Mouse (Mus musculus): ENCODE measurements around the gene Acsbg1.
A peak's percentile ranks its signal among the peaks of the same experiment; 100 is the strongest.
"Not testable (repeated sequence)": the region's sequence is repeated elsewhere in the genome, so short reads cannot be mapped to it uniquely, and the experiment has no call there.

Gene Acsbg1

GRCm38 (mm10) chr9:54661605-54662377 lies at the start of gene Acsbg1:
TSS of gene Acsbg1 (minus strand) at chr9:54661870.
- no peak for DNase-seq (ENCODE audit: low read depth, low spot score)

DNA sequence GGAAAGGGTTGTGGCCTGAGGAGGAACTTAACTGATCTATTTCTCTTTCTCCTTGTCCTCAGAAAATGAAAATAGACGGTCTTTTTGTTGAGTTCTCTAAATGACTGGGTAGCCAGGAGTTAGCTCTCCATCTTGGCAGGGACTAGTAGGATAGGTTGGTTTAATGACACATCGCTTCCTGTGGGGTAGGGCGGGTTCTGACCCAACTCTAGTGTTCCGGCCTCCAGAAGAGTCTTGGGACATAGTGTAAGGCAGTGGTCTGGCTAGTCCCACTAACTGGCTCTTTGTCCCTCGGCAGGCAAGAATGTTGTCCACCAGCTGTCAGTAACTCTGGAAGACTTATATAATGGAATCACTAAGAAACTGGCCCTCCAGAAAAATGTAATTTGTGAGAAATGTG lies 46.4 kb upstream of the Acsbg1 start:
- no peak for DNase-seq (ENCODE audit: low read depth, low spot score)

DNA sequence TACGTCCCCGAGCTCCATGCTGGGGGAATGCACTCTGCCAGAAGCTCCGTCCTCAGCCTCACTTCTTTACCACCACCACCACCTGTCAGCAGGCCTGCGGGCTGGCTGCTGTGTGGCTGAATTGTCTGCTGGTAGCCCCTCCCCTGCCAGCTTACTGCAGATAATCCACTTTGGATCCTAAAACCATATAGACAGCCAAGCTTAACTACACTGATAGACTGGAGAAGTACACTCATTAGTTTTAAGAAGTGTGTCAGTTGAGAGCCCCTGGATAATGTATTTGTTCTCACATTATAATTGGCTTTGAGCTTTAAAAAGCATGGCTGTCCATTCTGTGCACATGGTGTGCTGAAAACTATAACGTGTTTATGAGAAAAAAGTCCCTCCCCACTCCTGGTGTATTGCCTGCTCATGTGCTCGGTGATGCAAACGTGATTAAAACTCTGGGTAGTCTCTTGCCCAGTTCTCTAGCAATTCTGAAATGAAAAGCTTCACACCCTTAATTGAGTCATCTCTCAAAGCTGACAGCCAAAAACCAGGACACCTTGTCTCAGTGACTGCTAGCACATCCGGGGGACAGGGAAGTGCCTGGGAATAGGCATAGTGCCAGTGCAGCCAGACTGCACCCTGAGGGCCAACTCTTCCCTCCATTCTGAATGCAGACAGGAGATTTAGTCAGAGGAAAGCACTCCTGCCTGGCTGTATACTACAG lies 45.8 kb upstream of the Acsbg1 start:
- no peak for DNase-seq (ENCODE audit: low read depth, low spot score)

GRCm38 (mm10) chr9:54705561-54705960 lies 43.9 kb upstream of the Acsbg1 start:
- DNase-seq (ENCODE audit: low read depth, low spot score) = no peak

DNA sequence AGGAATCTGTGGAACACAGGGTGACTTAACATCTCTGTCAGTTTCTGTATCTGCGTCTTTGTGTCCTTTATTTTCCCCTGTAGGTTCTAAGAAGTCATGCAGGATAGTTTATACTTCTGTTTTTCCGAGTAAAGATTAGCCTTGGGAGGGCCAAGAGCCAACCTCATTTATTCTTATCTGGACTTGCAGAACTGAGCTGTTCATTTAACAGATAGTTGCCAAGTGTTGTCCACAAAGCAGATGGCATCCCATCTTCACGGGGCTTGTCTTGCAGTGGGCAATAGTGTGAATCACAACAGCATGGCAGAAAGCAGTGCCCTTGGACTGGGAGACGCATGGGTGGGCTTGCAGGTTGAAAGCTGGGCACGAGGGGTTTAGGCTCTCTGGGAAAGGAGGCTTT lies 42.7 kb upstream of the Acsbg1 start:
- DNase-seq (ENCODE audit: low read depth, low spot score) = no peak

- DNase-seq (ENCODE audit: low read depth, low spot score) = no peak
Observed at GRCm38 (mm10) chr9:54702581-54702980, 40.9 kb upstream of the Acsbg1 start.

- DNase-seq (ENCODE audit: low read depth, low spot score) = no peak
Observed at GRCm38 (mm10) chr9:54700746-54701145, 39.1 kb upstream of the Acsbg1 start.

- no peak for DNase-seq (ENCODE audit: low read depth, low spot score)
Observed at GRCm38 (mm10) chr9:54700174-54700475, 38.5 kb upstream of the Acsbg1 start.

- DNase-seq (ENCODE audit: low read depth, low spot score) = peak; percentile 56
Observed at GRCm38 (mm10) chr9:54699345-54700173, 37.9 kb upstream of the Acsbg1 start.

GRCm38 (mm10) chr9:54699087-54699344 lies 37.3 kb upstream of the Acsbg1 start:
- no peak for DNase-seq (ENCODE audit: low read depth, low spot score)

- DNase-seq (ENCODE audit: low read depth, low spot score) = no peak
Observed at GRCm38 (mm10) chr9:54698318-54699086, 36.8 kb upstream of the Acsbg1 start, which contains the start of gene Dnaja4. TSS of gene Dnaja4 (plus strand) at chr9:54698873.

- DNase-seq (ENCODE audit: low read depth, low spot score) = not testable (repeated sequence)
Observed at GRCm38 (mm10) chr9:54691241-54691805, 29.7 kb upstream of the Acsbg1 start.

DNA sequence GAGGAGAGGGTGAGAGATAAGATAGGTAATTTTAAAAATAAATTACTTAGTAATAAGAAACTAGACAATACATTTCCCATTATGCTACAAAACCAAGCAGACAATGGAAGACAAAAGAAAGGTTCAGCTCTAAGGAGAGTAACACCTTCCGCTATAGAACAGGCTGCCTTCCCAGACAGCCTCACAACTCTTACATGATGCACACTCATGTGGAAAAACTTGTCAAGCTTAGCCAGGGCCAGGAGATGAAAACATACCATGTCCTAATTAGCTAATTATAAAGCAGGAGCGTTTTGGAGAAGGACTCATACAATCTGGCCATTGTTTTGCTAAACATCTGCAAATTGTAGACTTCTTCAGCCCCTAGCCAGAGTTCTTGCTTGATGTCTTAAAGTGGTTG lies 29.0 kb upstream of the Acsbg1 start:
- DNase-seq (ENCODE audit: low read depth, low spot score) = not testable (repeated sequence)

GRCm38 (mm10) chr9:54689446-54689845 lies 27.8 kb upstream of the Acsbg1 start:
- no peak for DNase-seq (ENCODE audit: low read depth, low spot score)

- DNase-seq (ENCODE audit: low read depth, low spot score) = no peak
Observed at GRCm38 (mm10) chr9:54687246-54688236, 25.9 kb upstream of the Acsbg1 start.

GRCm38 (mm10) chr9:54683814-54684605 lies 22.3 kb upstream of the Acsbg1 start:
- no peak for DNase-seq (ENCODE audit: low read depth, low spot score)

GRCm38 (mm10) chr9:54682846-54683245 lies 21.2 kb upstream of the Acsbg1 start:
- no peak for DNase-seq (ENCODE audit: low read depth, low spot score)

- no peak for DNase-seq (ENCODE audit: low read depth, low spot score)
Observed at GRCm38 (mm10) chr9:54676531-54676986, 14.9 kb upstream of the Acsbg1 start.

DNA sequence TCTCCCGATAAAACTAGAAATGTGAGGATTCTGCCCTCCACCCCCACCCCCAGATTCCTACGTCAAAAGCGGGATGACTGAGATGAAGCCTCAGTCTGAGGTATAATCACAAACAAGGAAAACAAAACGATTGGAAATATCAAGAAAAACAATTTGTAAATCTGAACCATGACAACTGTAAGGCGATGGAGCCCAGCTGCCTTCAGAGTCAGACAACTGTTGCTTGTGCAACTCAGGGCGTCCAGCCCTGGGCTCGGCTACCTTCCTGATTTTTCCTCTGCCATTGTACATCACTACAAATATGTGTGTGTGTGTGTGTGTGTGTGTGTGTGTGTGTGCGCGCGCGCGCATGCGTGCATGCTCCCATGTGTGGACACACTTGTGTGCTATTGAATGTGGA lies 12.2 kb upstream of the Acsbg1 start:
- no peak for DNase-seq (ENCODE audit: low read depth, low spot score)

Measured in brain, embryonic 18.5 days (tissue).